Mouse (Mus musculus): Measurements from ENCODE around the gene Gpr31b.

GRCm38 (mm10) chr17:13006984-13007383 lies 45.1 kb downstream of the Gpr31b start:
- no peak for TF ChIP-seq CTCF (IDR thresholded peaks at IDR 0.05; ENCODE audit: extremely low read depth, insufficient read depth, insufficient read length, insufficient replicate concordance)
- no peak for TF ChIP-seq POLR2A (IDR thresholded peaks at IDR 0.05; ENCODE audit: low read depth, low read length)

Data from spleen, adult 2 months (tissue).